Mouse (Mus musculus): ENCODE measurements at regions not wholly inside any gene's neighbourhood (a gene's known extent, or its start where the extent isn't known, plus 50 kb on each side); places are given as distances from the start of the nearest gene placed in this dataset.

- 0 out of 2 replicates have a peak, but pooled peaks have one; percentile 5 for TF ChIP-seq CTCF (conservative IDR thresholded peaks at IDR 0.05; ENCODE audit: insufficient read depth, insufficient read length, low read depth, low read length)
- TF ChIP-seq POLR2A (IDR thresholded peaks at IDR 0.05; ENCODE audit: low read depth, low read length), result no peak
These were observed 68.9 kb upstream of the Dnajc19 start for GRCm38 (mm10) chr3:34150036-34150435.
